Mouse (Mus musculus): ENCODE measurements around the gene Gm20538. TPM values are rescaled to one million over a fixed set of nuclear protein-coding genes. Genes with fewer than 3 reads are reported as not detected.

Gene Gm20538
- polyA plus RNA-seq (2012; rRNA removed), result not detected in 2 replicates

DNA sequence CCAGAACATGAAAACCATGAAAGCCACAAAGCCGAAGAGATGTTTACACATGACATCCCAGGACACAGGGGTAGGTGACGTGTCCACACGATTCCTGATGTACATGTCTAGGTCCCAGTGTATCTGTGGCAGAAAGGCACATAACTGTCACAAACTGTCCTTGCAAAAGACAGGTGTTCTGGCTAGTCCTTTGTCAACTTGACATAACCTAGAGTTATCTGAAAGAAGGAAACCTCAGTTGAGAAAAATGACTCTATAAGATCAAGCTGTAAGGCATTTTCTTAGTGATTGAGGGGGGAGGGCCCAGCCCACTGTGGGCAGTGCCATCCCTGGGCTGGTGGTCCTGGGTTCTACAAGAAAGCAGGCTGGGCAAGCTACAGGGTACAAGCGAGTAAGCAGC lies at the start of gene Gm20538:
Gm20538 (minus strand) TSS at position 101 of the 400 bp plus-strand sequence.
- Histone ChIP-seq H3K27ac (ENCODE audit: insufficient read depth, low read length) (no peak within 1 kb of the TSS), H3K4me1 (ENCODE audit: control insufficient read depth, insufficient read depth, low read length) (no peaks in the 10 kb centered on the region), H3K4me3 (ENCODE audit: insufficient read depth, low read length) (peak within 1 kb of the TSS; percentile 99; the same call in 1 of the 2 replicates)
- TF ChIP-seq CTCF (IDR thresholded peaks at IDR 0.05; ENCODE audit: extremely low read depth, insufficient read depth, low read length), result no peak
- no peak for TF ChIP-seq POLR2A (IDR thresholded peaks at IDR 0.05; ENCODE audit: extremely low read depth, insufficient read depth, low read length)

DNA sequence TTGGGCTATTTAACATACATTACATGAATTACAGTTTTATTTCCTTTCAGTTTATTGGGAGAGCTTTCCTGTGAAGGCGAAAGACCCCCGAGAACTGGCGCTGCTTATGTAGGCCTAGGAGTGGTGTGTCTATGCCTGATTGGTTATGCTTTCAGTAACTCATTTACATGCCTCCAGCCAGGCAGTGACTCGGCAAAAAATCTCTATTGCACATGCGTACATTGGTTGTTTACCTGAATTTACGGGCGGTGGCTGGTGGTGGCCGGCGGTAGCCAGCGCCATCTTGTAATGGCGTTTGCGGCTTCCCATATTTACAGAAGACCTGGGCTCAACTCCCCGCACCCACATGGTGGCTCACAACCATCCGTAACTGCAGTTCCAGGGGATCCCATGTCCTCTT lies 41.5 kb upstream of the Gm20538 start:
- H3K27ac ChIP-seq (ENCODE audit: insufficient read depth, low read length), result no peak overlapping the region
- no peak for TF ChIP-seq POLR2A (IDR thresholded peaks at IDR 0.05; ENCODE audit: extremely low read depth, insufficient read depth, low read length)
- TF ChIP-seq CTCF (IDR thresholded peaks at IDR 0.05; ENCODE audit: extremely low read depth, insufficient read depth, low read length), result no peak
- no peak overlapping the region for H3K4me3 ChIP-seq (ENCODE audit: insufficient read depth, low read length)
- H3K4me1 ChIP-seq (ENCODE audit: control insufficient read depth, insufficient read depth, low read length), result no peaks in the 10 kb centered on the region

DNA sequence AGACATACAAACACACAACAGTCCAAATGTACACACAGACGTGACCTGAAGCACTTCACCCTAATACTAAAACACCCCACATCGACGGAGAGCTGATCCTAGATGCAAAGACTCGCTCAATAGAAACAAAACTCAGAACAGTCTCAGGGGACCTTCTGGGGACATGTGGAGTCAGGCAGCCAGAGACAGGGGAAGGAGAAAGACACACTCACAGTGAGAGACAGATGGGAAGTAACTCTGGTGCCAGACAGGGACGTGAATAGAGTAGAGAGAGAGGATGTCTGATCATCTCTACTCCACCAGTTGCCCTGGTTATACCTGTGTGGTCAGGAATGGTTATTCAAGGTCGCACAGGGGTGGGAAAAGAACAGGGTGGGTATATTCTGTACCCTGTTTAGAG lies 39.0 kb upstream of the Gm20538 start:
- no peak overlapping the region for H3K4me3 ChIP-seq (ENCODE audit: insufficient read depth, low read length)
- H3K4me1 ChIP-seq (ENCODE audit: control insufficient read depth, insufficient read depth, low read length), result no peaks in the 10 kb centered on the region
- no peak overlapping the region for H3K27ac ChIP-seq (ENCODE audit: insufficient read depth, low read length)
- TF ChIP-seq POLR2A (IDR thresholded peaks at IDR 0.05; ENCODE audit: extremely low read depth, insufficient read depth, low read length), result no peak
- TF ChIP-seq CTCF (IDR thresholded peaks at IDR 0.05; ENCODE audit: extremely low read depth, insufficient read depth, low read length), result no peak

DNA sequence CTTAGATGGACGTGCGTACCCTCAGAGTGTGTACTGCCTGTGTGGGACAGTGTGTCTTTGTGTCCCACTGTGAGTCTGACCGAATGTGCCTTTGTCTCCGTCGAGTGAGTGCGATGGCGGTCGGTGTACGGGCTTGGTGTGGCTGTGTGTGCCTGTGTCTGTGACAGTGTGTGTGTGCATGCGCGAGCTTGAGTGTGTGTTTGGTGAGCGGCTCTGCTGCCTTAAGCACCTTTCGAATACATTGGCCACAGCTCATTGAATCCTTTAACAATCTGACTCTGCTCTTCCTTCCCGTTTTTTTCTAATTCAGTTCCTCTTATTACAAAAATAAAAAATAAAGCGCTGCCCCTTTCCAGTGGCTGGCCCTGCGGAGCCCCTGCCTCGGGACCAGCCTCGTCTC lies 38.4 kb upstream of the Gm20538 start:
- Histone ChIP-seq H3K4me3 (ENCODE audit: insufficient read depth, low read length) (no peak overlapping the region), H3K4me1 (ENCODE audit: control insufficient read depth, insufficient read depth, low read length) (no peaks in the 10 kb centered on the region), H3K27ac (ENCODE audit: insufficient read depth, low read length) (no peak overlapping the region)
- TF ChIP-seq POLR2A (IDR thresholded peaks at IDR 0.05; ENCODE audit: extremely low read depth, insufficient read depth, low read length) (no peak), CTCF (IDR thresholded peaks at IDR 0.05; ENCODE audit: extremely low read depth, insufficient read depth, low read length) (no peak)

DNA sequence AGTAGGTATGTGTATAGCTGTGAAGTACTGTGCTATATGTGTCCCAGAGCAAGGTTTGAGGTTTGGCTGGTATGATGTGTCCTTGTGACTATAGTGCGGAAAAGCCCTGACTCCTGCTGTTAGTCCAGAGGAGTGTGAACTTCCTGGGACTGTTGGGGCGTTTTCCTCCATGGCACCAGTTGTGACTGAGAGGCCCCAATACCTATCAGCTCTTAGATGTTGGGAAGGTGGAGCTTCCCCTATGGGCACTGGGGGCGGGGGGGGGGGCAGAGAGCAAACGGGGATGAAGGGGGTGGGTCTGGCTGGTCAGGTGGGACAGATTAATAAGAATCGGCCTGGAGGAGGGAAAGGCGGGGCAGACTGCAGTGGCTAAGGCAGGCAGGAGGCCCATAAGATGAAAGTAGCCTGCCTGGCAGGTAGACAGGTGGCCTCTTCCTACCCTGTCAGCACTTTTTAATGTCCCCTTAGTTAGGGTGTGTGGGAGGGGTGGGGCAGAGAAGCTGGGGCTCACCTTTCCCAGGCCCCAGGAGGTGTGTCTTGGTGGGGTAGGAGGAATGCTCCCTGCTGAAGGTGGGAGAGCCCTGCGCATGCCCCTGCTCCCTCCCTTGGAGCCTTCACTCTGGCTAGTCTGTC lies 37.1 kb upstream of the Gm20538 start:
- no peaks in the 10 kb centered on the region for H3K4me1 ChIP-seq (ENCODE audit: control insufficient read depth, insufficient read depth, low read length)
- H3K4me3 ChIP-seq (ENCODE audit: insufficient read depth, low read length), result no peak overlapping the region
- TF ChIP-seq CTCF (IDR thresholded peaks at IDR 0.05; ENCODE audit: extremely low read depth, insufficient read depth, low read length) (no peak), POLR2A (IDR thresholded peaks at IDR 0.05; ENCODE audit: extremely low read depth, insufficient read depth, low read length) (no peak)
- no peak overlapping the region for H3K27ac ChIP-seq (ENCODE audit: insufficient read depth, low read length)

DNA sequence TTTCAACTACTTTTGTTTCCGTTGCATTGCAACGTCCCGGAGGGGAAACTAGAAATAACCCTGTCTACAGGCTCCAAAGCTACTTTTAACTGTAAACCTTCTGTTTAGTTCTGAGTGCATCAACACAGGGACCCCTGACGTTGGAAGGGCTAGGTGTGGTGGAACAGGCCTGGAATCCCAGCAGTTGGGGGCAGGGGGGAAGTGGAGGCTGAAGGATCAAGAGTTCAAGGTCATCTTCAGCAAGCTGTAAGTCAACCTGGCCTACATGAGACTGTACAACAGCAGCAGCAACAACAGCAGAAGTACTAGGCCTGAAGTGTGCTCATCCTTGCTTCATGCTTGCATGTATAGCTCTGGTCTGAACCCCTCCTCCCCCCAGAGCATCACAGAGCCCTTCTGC lies 35.4 kb upstream of the Gm20538 start:
- Histone ChIP-seq H3K4me3 (ENCODE audit: insufficient read depth, low read length) (no peak overlapping the region), H3K27ac (ENCODE audit: insufficient read depth, low read length) (no peak overlapping the region), H3K4me1 (ENCODE audit: control insufficient read depth, insufficient read depth, low read length) (no peaks in the 10 kb centered on the region)
- TF ChIP-seq POLR2A (IDR thresholded peaks at IDR 0.05; ENCODE audit: extremely low read depth, insufficient read depth, low read length) (no peak), CTCF (IDR thresholded peaks at IDR 0.05; ENCODE audit: extremely low read depth, insufficient read depth, low read length) (no peak)

DNA sequence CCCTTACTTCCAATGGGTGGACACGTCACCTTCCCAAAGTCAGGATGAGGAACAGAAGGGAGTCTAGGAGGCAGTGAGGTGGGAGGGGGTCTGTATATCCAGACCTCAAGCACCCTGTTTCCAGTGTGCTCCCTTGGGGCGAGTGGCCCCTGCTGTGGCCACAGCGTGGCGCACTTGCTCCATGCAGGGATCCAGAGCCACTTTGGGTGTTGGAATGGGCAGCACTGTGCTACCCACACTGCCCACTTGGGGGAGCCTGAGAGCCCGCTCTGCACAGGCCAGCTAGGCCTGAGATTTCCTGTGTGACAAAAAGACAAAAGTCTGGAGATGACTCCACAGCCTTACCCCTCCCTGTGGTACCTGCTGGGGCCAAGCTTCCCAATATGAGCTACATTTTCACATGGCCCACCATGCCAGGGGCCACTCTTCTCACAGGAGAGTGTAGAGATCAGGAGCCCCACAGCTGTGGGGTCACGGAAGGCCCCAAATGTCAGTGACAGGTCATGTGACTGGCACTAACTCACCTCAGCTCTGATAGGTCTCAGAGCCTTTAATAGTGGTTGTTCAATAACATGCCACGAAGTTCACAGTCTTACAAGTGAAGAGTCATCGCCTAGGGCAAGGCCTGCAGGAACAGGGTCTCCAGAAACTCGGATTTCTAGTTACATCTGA lies 30.1 kb upstream of the Gm20538 start:
- H3K27ac ChIP-seq (ENCODE audit: insufficient read depth, low read length), result no peak overlapping the region
- TF ChIP-seq CTCF (IDR thresholded peaks at IDR 0.05; ENCODE audit: extremely low read depth, insufficient read depth, low read length) (peak; percentile 100), POLR2A (IDR thresholded peaks at IDR 0.05; ENCODE audit: extremely low read depth, insufficient read depth, low read length) (no peak)
- H3K4me1 ChIP-seq (ENCODE audit: control insufficient read depth, insufficient read depth, low read length), result no peaks in the 10 kb centered on the region
- H3K4me3 ChIP-seq (ENCODE audit: insufficient read depth, low read length), result no peak overlapping the region

DNA sequence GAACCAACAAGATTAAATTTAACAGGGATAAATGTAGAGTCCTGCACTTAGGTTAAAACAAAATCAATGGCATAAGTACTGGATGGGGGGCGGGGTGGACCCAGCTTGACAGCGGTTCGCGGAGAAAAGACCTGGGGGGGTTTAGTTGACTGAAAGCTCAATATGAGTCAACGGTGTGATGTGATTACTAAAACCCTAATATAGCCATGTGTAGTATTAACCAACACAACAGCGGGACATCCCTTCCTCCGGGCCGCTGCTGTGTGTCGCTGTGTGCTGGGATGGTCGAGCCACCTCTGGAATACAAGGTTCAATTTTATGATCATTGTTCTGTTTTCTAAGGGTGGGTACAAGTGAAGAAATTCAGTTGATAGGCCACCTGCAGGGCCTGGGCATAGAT lies 29.5 kb upstream of the Gm20538 start:
- no peaks in the 10 kb centered on the region for H3K4me1 ChIP-seq (ENCODE audit: control insufficient read depth, insufficient read depth, low read length)
- H3K27ac ChIP-seq (ENCODE audit: insufficient read depth, low read length), result no peak overlapping the region
- TF ChIP-seq CTCF (IDR thresholded peaks at IDR 0.05; ENCODE audit: extremely low read depth, insufficient read depth, low read length) (no peak), POLR2A (IDR thresholded peaks at IDR 0.05; ENCODE audit: extremely low read depth, insufficient read depth, low read length) (no peak)
- H3K4me3 ChIP-seq (ENCODE audit: insufficient read depth, low read length), result no peak overlapping the region

DNA sequence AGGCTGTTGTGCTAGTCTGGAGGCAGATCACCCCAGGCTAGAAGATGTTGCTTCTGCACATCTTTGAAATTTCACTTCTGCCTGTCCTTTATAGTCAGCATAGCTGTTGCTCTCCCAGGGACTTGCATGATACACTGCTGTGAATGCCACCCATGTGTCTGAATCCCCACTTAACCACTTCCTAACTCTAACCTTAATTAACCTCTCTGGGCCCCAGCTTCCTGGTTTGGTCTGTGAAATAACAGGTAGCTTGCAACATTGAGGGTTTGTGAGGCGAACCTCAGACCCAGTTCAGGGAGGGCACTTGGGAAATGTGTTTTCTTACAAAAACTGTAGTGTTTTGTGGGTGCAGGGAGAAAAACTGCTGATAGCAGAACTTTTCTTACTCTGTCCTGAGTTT lies 25.4 kb upstream of the Gm20538 start:
- no peak overlapping the region for H3K4me3 ChIP-seq (ENCODE audit: insufficient read depth, low read length)
- TF ChIP-seq CTCF (IDR thresholded peaks at IDR 0.05; ENCODE audit: extremely low read depth, insufficient read depth, low read length), result no peak
- no peaks in the 10 kb centered on the region for H3K4me1 ChIP-seq (ENCODE audit: control insufficient read depth, insufficient read depth, low read length)
- H3K27ac ChIP-seq (ENCODE audit: insufficient read depth, low read length), result no peak overlapping the region

DNA sequence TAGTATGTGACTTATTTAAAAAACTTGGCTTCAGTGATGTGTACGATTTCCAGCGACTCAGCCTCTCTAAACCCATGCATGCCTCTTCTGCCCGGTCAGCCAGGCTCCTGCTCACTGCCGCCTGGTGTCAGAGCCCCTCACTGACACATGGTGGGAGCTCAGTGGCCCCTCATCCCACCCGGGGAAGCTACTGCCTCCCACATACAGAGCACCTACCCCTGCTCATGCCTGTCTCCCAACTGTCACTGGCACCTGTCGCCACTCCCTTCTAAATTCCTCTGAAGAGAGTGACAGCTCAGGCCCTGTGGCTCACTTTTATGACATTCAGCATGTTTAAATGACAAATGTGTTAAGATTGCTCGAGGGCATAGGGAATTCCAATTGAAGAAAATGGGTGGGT lies 23.6 kb upstream of the Gm20538 start:
- no peaks in the 10 kb centered on the region for H3K4me1 ChIP-seq (ENCODE audit: control insufficient read depth, insufficient read depth, low read length)
- TF ChIP-seq POLR2A (IDR thresholded peaks at IDR 0.05; ENCODE audit: extremely low read depth, insufficient read depth, low read length) (no peak), CTCF (IDR thresholded peaks at IDR 0.05; ENCODE audit: extremely low read depth, insufficient read depth, low read length) (no peak)
- H3K27ac ChIP-seq (ENCODE audit: insufficient read depth, low read length), result no peak overlapping the region
- no peak overlapping the region for H3K4me3 ChIP-seq (ENCODE audit: insufficient read depth, low read length)
